Mouse (Mus musculus) liver, adult 2 months (tissue): Measurements from ENCODE around the gene Map4k1.

Experiments used
- CTCF ChIP-seq: fragments of 200-500 bp; IDR thresholded peaks from 2 replicates; pipeline ENCODE4 v1.5.1; 2011; ENCODE audit warnings: low read depth, low read length, control low read depth
- POLR2A ChIP-seq: fragments of 200-500 bp; IDR thresholded peaks from 2 replicates; pipeline ENCODE4 v1.6.1; 2011; ENCODE audit warnings: low read length, control low read depth; ENCODE audit not compliant: insufficient read depth; ENCODE audit errors: extremely low read depth

DNA sequence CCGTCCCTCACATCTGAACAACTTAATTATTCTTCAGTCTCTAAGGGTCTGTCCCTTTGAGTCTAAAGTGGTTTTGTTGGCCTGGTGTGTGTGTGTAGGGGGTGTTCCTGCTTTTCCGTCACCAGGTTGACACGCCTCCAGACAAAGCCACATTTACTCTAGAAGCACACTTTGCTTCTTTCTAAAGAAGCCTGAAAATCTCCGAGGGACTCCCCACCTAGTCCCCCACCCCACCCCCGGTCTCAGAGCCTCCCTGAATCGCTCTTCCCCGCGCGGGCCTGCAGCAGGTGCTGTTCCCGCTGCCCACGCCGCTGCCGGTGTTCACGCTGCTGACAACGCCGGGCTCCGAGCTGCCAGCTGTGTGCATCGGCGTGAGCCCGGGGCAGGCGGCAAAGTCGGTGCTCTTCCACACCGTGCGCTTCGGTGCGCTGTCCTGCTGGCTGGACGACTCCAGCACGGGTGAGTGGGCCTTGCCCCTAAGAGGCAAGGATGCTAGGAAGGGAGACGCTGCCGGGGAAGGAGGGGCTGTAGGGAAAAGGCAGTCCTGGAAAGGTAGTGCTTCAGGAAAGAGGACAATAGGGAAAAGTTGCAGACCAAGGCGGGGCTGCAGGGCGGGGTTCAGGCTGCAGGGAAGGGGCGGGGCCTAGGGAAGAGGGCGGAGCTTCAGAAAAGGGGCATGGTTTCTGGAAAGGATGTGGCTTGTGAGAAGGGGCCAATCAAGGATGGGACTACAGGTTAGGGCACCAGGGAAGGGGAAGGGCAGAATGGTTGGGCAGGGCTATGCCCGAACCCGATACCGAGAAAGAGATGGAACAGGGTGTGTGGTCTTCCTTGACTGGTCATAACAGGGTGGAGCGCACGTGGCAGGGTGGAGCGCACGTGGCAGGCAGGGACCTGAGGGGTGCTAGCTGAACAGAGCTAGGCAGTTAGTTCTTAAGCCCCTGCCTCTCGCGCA lies 19.1 kb downstream of the Map4k1 start:
- TF ChIP-seq CTCF (no peak), POLR2A (no peak)
